Mouse (Mus musculus): ENCODE measurements at regions not wholly inside any gene's neighbourhood (a gene's known extent, or its start where the extent isn't known, plus 50 kb on each side); places are given as distances from the start of the nearest gene placed in this dataset.

- no peak for TF ChIP-seq CTCF (IDR thresholded peaks at IDR 0.05; ENCODE audit: borderline replicate concordance, insufficient read depth, low read depth, low read length)
- no peak for TF ChIP-seq POLR2A (IDR thresholded peaks at IDR 0.05; ENCODE audit: borderline replicate concordance, insufficient read depth, low read length)
Measured at GRCm38 (mm10) chr14:58567472-58567871, 497.1 kb downstream of the Fgf9 start.
